Mouse (Mus musculus) embryonic facial prominence, embryonic 13.5 days (tissue): Measurements from ENCODE around the gene Wwox. TPM values are rescaled to one million over a fixed set of nuclear protein-coding genes. Genes with fewer than 3 reads are reported as not detected.

Source experiments
- ATAC-seq: fragments of 200-750 bp; cut with Nextera tagmentation; 2 replicates; pipeline ENCODE4 v1.8.0; 2017; ENCODE audit warnings: low read depth; ENCODE audit not compliant: insufficient number of reproducible peaks, insufficient read depth, low FRiP score, low TSS enrichment
- H3K27ac ChIP-seq: fragments of 300-500 bp; sonication (generic); 2 replicates; pipeline ENCODE4 v1.5.1; 2015; ENCODE audit warnings: moderate library complexity, mild to moderate bottlenecking, inconsistent platforms
- H3K27me3 ChIP-seq: fragments of 300-500 bp; sonication (generic); 2 replicates; pipeline ENCODE4 v1.6.1; 2015; ENCODE audit warnings: mild to moderate bottlenecking, inconsistent platforms
- H3K36me3 ChIP-seq: fragments of 300-500 bp; sonication (generic); 2 replicates; pipeline ENCODE4 v1.6.1; 2015; ENCODE audit warnings: mild to moderate bottlenecking, inconsistent platforms
- H3K4me1 ChIP-seq: fragments of 300-500 bp; sonication (generic); 2 replicates; pipeline ENCODE4 v1.6.1; 2015; ENCODE audit warnings: inconsistent platforms
- H3K4me2 ChIP-seq: fragments of 300-500 bp; sonication (generic); 2 replicates; pipeline ENCODE4 v1.6.1; 2015; ENCODE audit warnings: moderate library complexity, mild to moderate bottlenecking, inconsistent platforms
- H3K4me3 ChIP-seq: fragments of 300-500 bp; sonication (generic); 2 replicates; pipeline ENCODE4 v1.5.1; 2015; ENCODE audit warnings: mild to moderate bottlenecking, inconsistent platforms
- H3K9ac ChIP-seq: fragments of 300-500 bp; sonication (generic); 2 replicates; pipeline ENCODE4 v1.6.1; 2015; ENCODE audit warnings: mild to moderate bottlenecking, inconsistent platforms
- H3K9me3 ChIP-seq: fragments of 300-500 bp; sonication (generic); 2 replicates; pipeline ENCODE4 v1.6.1; 2016; ENCODE audit warnings: inconsistent platforms
- WGBS: fragments of 180-500 bp; shearing (Covaris S2); methylation state at CpG from one replicate; pipeline ENCODE4 v1.1.7; 2015; ENCODE audit warnings: mixed read lengths; 5-methylcytosine and 5-hydroxymethylcytosine counted together
- polyA plus RNA-seq: library from polyadenylated mRNA; unstranded; fragments of >200 nt; fragmentation: Nextera tagmentation; extraction: Ambion mirVana; gene quantifications from 2 replicates; pipeline ENCODE4 v1.2.1, GENCODE M21; 2015

Gene Wwox
- polyA plus RNA-seq, 1 experiment from 2014 or later = 11.5 TPM

DNA sequence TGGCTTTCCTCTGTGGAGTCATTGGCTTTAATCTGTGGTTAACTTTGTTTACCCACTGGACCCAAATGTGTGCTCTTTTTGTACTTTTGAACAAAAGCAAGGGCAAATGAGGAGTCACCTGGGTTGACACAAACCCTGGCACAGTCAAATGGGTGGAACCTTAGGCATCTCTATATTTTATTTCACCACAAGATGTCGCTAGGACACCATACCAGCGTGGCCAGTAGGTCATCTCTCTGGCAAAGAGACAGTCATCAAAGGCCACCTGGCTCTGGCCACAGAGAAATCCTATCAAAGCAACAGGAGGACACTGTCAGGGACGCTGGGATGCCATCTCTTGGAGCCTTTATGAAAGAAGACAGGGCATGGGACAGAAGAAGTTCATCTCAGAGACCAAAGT is 101.7 kb downstream of the Wwox start:
- peaks cover 16% of the 10 kb centered on the region; the same call in 1 of the 2 replicates for H3K27me3 ChIP-seq
- no peak for ATAC-seq
- no peaks in the 10 kb centered on the region for H3K9me3 ChIP-seq
- WGBS = 13% methylated on average over 3 of the region's 3 CpGs
- H3K36me3 ChIP-seq = no peaks in the 10 kb centered on the region
- no peak overlapping the region for H3K27ac ChIP-seq
- no peak overlapping the region for H3K4me2 ChIP-seq
- H3K4me3 ChIP-seq = no peak overlapping the region
- peaks cover 8% of the 10 kb centered on the region; the same call in 1 of the 2 replicates for H3K4me1 ChIP-seq
- H3K9ac ChIP-seq = no peak overlapping the region

DNA sequence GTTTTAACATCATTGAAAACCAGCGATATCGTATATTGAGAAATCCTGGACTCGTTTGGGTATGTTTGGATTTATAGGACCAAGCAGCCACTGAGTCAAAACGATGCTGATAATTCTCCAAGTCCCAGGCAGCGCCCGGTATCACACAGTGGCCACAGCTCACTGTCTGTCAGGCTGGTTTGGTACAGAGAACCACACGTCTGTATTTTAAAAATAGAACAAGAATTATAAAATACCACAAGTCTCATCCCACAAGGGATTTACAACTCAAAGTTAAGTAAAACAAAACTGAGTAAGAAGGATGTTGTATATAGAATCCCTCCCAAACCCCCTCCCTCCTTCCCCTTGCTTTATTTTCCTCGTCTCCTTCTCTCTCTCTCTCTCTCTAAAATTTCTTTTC is 108.9 kb downstream of the Wwox start:
- H3K9ac ChIP-seq = no peak overlapping the region
- H3K4me1 ChIP-seq = 0 out of 2 replicates have a peak, but pooled peaks cover 3% of the 10 kb centered on the region
- no peak overlapping the region for H3K27ac ChIP-seq
- no peak overlapping the region for H3K4me2 ChIP-seq
- no peaks in the 10 kb centered on the region; the same call in 1 of the 2 replicates for H3K27me3 ChIP-seq
- H3K36me3 ChIP-seq = no peaks in the 10 kb centered on the region
- WGBS = 64% methylated on average over 8 of the region's 8 CpGs
- H3K4me3 ChIP-seq = no peak overlapping the region
- ATAC-seq = no peak
- no peaks in the 10 kb centered on the region for H3K9me3 ChIP-seq

DNA sequence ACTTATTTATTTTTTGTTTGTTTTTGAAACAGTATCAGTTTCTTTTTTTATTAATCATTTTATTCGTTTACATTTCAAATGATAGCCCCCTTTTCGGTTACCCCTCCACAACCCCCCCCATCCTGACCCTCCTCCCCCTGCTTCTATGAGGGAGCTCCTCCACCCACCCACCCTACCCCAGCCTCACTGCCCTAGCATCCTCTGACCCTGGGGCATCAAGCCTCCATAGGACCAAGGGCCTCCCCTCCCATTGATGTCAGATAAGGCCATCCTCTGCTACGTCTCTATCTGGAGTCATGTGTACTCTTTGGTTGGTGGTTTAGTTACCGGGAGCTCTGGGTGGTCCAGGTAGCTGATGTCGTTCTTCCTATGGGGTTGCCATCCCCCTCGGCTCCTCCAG is 109.4 kb downstream of the Wwox start:
- H3K4me2 ChIP-seq = no peak overlapping the region
- WGBS = 69% methylated on average over 6 of the region's 6 CpGs
- no peak for ATAC-seq
- H3K9ac ChIP-seq = no peak overlapping the region
- H3K27ac ChIP-seq = no peak overlapping the region
- H3K27me3 ChIP-seq = no peaks in the 10 kb centered on the region; the same call in 1 of the 2 replicates
- H3K4me1 ChIP-seq = 0 out of 2 replicates have a peak, but pooled peaks cover 3% of the 10 kb centered on the region
- no peaks in the 10 kb centered on the region for H3K9me3 ChIP-seq
- no peak overlapping the region for H3K4me3 ChIP-seq
- no peaks in the 10 kb centered on the region for H3K36me3 ChIP-seq

DNA sequence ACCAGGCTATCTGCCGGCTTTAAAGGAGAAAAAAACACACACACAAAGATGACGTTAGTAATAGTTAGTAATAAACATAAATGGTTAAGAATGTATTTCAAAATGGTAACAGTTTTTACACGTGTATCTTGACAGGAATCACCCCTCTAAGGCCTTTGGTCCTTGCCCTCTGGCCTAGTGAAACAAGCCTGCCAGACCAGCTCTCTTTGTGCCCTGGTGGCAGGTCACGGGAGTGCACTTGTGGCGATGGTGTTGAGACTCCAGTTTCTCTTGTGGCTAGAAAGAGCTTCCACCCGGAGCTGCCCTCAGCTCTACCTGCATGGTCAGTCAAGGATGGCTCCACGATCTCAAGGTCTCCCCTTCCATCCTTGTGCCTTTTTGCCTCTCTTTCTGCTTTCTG is 110.6 kb downstream of the Wwox start:
- H3K9me3 ChIP-seq = no peaks in the 10 kb centered on the region
- H3K27ac ChIP-seq = no peak overlapping the region
- no peak overlapping the region for H3K9ac ChIP-seq
- no peaks in the 10 kb centered on the region for H3K27me3 ChIP-seq
- H3K36me3 ChIP-seq = no peaks in the 10 kb centered on the region
- peaks cover 8% of the 10 kb centered on the region for H3K4me1 ChIP-seq
- H3K4me3 ChIP-seq = no peak overlapping the region
- no peak for ATAC-seq
- WGBS = 65% methylated on average over 7 of the region's 7 CpGs
- H3K4me2 ChIP-seq = no peak overlapping the region

DNA sequence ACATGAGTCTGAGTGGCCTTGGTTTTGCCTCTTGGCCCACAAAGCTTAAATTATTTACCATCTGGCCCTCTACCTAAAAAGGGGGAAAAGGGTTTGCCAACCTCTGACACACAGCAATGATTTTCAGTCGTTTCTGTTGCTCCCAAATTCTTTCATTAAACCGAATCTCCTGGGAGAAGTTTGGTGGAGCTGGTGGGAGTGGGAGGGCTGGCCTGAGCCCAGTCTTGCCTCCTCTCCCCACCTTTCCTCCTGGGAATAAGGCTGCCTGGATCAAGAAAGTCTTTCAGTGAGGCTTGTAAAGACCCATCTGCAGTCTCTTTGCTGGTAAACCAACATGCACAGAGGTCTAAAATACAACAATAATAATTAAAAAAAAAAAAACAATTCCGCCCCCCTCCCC is 113.2 kb downstream of the Wwox start:
- Histone ChIP-seq H3K27me3 (no peaks in the 10 kb centered on the region), H3K36me3 (no peaks in the 10 kb centered on the region), H3K27ac (no peak overlapping the region), H3K4me1 (peaks cover 15% of the 10 kb centered on the region), H3K4me2 (no peak overlapping the region), H3K9me3 (no peaks in the 10 kb centered on the region), H3K9ac (no peak overlapping the region), H3K4me3 (no peak overlapping the region)
- ATAC-seq = no peak
- 54% methylated on average over 3 of the region's 3 CpGs for WGBS

DNA sequence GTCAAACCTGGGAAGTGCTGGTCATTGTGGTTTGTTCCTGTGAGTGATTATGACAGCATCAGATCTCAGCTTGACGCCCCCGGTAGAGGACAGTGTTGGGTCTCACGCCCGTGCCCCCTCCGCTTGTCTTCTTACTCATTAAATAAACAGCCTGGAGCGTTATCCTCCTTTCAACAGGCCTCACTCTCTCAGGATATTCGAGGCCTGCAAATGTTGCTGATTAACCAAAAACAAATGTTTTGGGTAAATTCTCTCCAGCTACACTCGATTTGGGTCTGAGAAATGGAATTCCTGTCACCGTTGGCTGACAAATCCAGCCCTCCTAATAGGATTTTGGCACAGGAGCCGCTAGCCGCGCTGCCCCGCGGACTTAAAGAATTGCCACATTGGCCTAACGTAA is 115.5 kb downstream of the Wwox start:
- Histone ChIP-seq H3K9ac (no peak overlapping the region), H3K4me1 (peaks cover 15% of the 10 kb centered on the region), H3K4me3 (no peak overlapping the region), H3K9me3 (no peaks in the 10 kb centered on the region), H3K4me2 (no peak overlapping the region), H3K27me3 (no peaks in the 10 kb centered on the region), H3K27ac (peak overlapping the region; percentile 28; the same call in 1 of the 2 replicates), H3K36me3 (no peaks in the 10 kb centered on the region)
- ATAC-seq = no peak
- 33% methylated on average over 15 of the region's 15 CpGs for WGBS

DNA sequence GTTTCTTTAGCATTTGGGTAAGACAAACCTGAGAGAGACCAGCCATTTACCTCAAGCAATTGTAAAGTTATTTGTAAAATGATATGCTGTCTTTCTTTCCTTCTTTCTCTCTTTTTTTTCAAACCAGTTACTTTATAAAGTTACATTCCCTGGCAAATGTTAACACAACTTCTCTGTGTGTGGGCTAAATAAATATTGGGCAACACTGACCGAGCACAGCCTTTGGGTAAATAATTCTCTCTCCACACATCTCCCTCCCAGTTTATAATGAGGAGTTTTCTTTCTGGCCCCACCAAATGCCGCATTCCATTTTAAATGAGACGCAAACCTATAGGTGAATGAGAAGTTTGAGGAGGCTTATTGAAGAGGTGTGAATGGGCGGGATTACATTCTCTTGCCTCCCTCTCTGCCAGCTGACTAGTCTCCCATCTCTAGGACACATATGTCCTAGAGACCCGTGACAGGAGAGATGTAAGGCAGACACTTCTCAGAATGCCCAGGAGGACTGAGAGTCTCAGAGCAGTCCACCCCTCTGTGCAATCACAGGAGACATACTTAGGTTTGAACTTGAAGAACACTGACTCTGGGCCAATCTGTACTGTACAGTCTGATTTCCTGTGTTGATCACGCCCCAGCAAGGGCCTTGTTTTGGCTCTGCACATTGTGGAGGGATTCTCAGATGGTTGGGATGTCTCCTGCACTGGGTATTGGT is 116.2 kb downstream of the Wwox start:
- 60% methylated on average over 6 of the region's 6 CpGs for WGBS

DNA sequence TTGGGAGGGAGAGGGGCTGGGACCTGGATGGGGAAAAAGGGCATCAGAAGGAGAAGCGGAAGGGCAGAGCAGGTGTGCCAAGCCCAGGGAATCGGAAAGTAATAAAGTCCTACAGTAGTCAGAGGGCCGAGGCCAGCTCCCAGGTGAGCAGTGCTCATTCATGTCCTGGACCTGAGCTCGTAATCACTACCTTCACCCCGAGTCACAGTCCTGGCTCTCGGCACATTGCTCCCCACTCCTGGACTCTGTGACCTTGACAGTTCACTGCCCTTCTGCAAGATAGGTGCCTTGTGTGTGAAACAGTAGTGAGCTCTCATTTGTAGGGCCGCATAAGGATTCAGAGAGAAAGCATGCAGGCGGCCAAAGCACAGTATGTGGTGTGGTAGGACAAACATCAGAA is 121.7 kb downstream of the Wwox start:
- Histone ChIP-seq H3K27me3 (peaks cover 3% of the 10 kb centered on the region; the same call in 1 of the 2 replicates), H3K4me1 (no peaks in the 10 kb centered on the region; the same call in 1 of the 2 replicates), H3K4me2 (no peak overlapping the region), H3K9me3 (no peaks in the 10 kb centered on the region), H3K27ac (no peak overlapping the region), H3K36me3 (no peaks in the 10 kb centered on the region), H3K4me3 (no peak overlapping the region), H3K9ac (no peak overlapping the region)
- WGBS = 89% methylated on average over 8 of the region's 8 CpGs
- no peak for ATAC-seq

More for the DNA sequence above, 116.2 kb downstream of the Wwox start:
- H3K27me3 ChIP-seq = no peaks in the 10 kb centered on the region
- no peaks in the 10 kb centered on the region for H3K9me3 ChIP-seq
- H3K4me3 ChIP-seq = no peak overlapping the region
- H3K36me3 ChIP-seq = no peaks in the 10 kb centered on the region
- no peak overlapping the region for H3K27ac ChIP-seq
- no peak overlapping the region for H3K9ac ChIP-seq
- H3K4me2 ChIP-seq = no peak overlapping the region
- ATAC-seq = no peak
- H3K4me1 ChIP-seq = peaks cover 15% of the 10 kb centered on the region

DNA sequence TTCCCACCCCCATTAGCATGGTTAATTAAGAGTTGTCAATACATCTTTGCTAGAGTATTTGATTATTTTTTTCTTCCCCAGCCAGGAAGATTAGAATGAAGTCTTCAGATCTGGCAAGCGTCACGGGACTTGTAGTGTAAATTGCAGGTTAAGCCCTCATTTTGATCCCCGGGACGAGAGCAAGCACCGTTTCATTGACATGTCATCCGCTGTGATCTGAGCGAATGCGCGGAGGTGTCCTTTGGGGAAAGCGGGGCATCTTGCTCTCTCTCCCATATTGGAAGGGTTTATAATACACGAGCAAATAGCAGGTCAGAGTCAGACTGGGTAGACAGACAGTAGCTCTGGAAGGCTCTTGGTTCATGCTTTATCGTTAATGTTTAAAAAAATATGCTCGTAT is 123.0 kb downstream of the Wwox start:
- Histone ChIP-seq H3K9me3 (no peaks in the 10 kb centered on the region), H3K9ac (no peak overlapping the region), H3K4me3 (no peak overlapping the region), H3K27me3 (peaks cover 3% of the 10 kb centered on the region; the same call in 1 of the 2 replicates), H3K4me2 (no peak overlapping the region), H3K4me1 (no peaks in the 10 kb centered on the region), H3K27ac (no peak overlapping the region), H3K36me3 (no peaks in the 10 kb centered on the region)
- WGBS = 78% methylated on average over 13 of the region's 13 CpGs
- no peak for ATAC-seq

DNA sequence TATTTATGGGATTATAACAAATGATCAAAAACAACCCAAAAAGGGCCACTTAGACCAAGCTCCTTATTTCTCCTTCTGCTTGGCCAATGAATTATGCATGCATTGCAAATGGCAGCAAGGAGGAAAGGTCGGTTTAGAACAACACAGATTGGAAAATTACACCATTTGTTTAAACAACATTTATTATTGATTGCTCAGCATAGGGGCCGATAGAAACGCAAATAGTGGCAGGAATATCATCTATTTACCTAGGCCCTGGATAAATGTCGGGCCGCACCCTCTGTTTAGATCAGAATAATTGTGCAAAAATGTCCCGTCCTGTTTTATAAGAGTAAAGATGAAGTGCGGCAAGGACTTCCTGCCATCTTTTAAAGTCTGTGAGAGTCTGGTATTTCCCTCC is 123.9 kb downstream of the Wwox start:
- peaks cover 3% of the 10 kb centered on the region; the same call in 1 of the 2 replicates for H3K27me3 ChIP-seq

DNA sequence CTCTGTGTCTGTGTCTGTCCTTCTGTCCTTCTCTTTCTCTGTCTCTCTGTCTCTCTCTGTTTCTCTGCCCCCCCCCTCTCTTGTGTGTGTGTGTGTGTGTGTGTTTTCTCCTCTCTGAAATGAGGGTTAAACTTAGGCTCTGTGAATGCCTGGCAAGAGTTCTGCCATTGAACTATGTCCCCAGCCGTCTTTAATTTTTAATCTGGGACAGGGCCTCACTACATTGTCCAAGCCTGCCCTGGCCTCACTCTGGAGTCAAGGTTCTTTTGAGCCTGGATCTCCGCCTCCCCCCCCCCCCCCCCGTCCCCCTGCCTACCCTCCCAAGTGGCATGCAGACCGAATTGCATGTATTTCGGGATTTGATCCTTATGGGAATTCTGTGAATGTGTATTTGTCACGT is 124.6 kb downstream of the Wwox start:
- no peak overlapping the region for H3K4me2 ChIP-seq
- H3K4me1 ChIP-seq = no peaks in the 10 kb centered on the region
- no peak overlapping the region for H3K27ac ChIP-seq
- H3K36me3 ChIP-seq = no peaks in the 10 kb centered on the region
- H3K9me3 ChIP-seq = no peaks in the 10 kb centered on the region
- no peak for ATAC-seq
- H3K9ac ChIP-seq = no peak overlapping the region
- H3K27me3 ChIP-seq = peaks cover 3% of the 10 kb centered on the region; the same call in 1 of the 2 replicates
- no peak overlapping the region for H3K4me3 ChIP-seq
- WGBS = 54% methylated on average over 6 of the region's 6 CpGs

More for the DNA sequence above, 123.9 kb downstream of the Wwox start:
- Histone ChIP-seq H3K36me3 (no peaks in the 10 kb centered on the region), H3K27ac (no peak overlapping the region), H3K4me3 (no peak overlapping the region), H3K4me1 (no peaks in the 10 kb centered on the region), H3K9me3 (no peaks in the 10 kb centered on the region), H3K4me2 (no peak overlapping the region), H3K9ac (no peak overlapping the region)
- WGBS = 91% methylated on average over 7 of the region's 7 CpGs
- no peak for ATAC-seq

DNA sequence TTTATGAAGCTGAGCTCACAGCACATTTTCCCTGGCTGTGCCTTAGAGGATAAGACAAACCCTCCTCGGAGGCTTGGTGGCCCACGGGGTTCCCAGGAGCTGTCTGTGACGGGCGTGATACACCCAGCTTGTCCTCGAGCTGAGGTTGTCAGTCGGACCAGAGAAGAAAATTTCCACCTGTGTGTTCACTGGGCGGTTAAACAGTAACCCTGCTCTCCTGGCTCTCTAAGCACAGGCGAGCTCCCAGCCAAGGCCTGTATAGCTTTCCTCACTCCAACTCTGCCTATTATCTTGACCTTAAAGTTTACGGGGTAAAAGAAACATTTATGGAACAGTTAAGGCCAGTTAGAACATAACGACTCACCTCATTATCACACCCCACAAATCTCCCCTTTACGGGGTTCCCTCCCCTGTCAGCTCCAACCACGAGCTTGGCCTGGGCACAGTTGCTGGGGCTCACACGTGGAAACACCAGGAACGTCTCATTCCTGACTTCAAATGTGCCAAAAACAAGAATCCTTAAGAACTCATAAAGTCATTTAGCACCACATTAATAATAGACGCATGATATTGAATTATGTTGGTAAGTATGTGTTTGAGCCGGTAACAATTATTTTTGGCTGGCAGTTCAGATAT is 129.2 kb downstream of the Wwox start:
- no peaks in the 10 kb centered on the region for H3K4me1 ChIP-seq
- H3K9me3 ChIP-seq = no peaks in the 10 kb centered on the region
- H3K9ac ChIP-seq = no peak overlapping the region
- no peaks in the 10 kb centered on the region for H3K36me3 ChIP-seq
- no peak overlapping the region for H3K4me2 ChIP-seq
- H3K27me3 ChIP-seq = no peaks in the 10 kb centered on the region
- no peak overlapping the region for H3K27ac ChIP-seq
- no peak for ATAC-seq
- H3K4me3 ChIP-seq = no peak overlapping the region
- WGBS = 89% methylated on average over 16 of the region's 16 CpGs
